Mouse (Mus musculus): Measurements from ENCODE around the gene Prrt2. TPM values are rescaled to one million over a fixed set of nuclear protein-coding genes. Genes with fewer than 3 reads are reported as not detected.

The Prrt2 gene
- total RNA-seq (2021) = 3.5 and 4.6 TPM in 2 replicates
- long read RNA-seq, experiment 1 = 0 reads
- long read RNA-seq, experiment 2 = 0 reads

GRCm38 (mm10) chr7:127020901-127021562 is at the start of gene Prrt2, which contains the start of gene Gm42742:
Prrt2 (minus strand) TSS chr7:127021211.
Gm42742 (minus strand) TSS chr7:127021097.
- DNase-seq = peak; percentile 78

DNA sequence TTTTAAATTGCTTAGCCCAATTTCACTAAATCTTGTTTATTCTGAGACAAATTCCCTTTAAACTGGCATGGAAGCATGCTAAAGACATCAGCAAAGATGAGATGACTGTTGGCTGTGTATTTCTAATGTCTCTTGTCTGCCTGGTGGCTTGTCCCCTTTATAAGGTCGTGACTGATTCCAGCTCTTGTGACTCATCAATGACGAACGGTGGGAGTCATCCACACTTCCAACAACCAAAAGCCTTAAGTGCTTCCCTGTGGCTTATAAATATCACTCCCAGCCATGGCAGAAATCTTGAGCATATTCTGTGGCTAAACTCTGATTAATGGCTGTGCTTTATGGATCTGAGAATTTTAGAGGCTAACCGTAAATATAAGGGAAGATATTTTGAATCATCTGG is 45.3 kb upstream of the Prrt2 start:
- DNase-seq = peak; percentile 37

DNA sequence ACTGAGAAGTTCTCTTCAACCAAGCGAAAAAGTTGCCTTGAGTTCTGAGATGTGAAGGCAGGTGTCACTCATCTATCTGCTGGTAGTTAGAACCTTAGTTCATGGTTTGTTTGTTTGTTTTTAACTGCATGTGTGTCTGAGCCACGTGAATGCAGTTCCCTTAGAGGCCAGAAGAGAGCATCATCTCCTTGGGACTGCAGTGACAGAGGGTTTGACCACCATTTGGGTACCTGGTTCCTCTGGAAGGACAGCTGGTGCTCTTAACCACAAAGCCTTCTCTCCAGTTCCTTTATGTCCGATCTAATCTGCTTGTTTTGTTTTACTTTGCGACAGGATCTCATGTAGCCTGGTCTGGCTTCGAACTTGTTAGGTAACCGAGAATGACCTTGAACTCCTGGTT is 44.5 kb upstream of the Prrt2 start:
- DNase-seq = no peak

DNA sequence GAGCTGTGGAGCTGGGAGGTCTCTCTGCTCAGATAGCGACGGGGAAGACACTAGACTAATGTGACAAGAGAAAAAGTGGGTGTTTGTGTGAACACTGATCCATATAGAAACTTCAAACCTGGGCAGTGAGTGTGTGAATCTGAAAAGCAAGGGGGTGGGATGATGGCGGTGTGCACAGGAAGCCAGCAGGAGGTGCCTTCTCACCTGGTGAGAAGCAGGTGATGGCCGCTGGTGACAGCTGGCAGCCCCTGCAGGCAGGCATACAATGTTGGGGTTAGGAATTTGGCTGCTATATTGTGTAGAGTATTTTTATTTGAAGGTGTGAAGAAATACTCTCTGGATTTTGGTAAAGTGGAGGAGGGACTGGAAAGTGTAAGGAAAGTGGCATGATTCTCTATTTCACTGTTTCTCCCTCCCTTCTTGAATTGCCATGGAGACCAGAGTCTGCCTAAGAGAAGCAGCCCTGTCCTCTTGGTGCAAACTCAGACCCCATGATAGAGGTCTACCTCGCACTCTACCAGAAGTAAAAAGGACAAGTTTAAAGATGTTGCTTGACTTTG is 34.1 kb upstream of the Prrt2 start:
- no peak for DNase-seq

GRCm38 (mm10) chr7:127041851-127042672 is 21.1 kb upstream of the Prrt2 start, which contains the start of gene Kif22:
Kif22 (minus strand) TSS chr7:127042471.
- peak; percentile 94 for DNase-seq

- no peak for DNase-seq
These were observed 10.2 kb upstream of the Prrt2 start for GRCm38 (mm10) chr7:127031244-127031643.

- no peak for DNase-seq
These were observed 9.2 kb upstream of the Prrt2 start for GRCm38 (mm10) chr7:127030172-127030571.

GRCm38 (mm10) chr7:127027885-127028284 is 6.9 kb upstream of the Prrt2 start:
- peak; percentile 43 for DNase-seq

- peak; percentile 99 for DNase-seq
These were observed 6.1 kb upstream of the Prrt2 start, which contains the start of gene Maz for GRCm38 (mm10) chr7:127026984-127027726. Maz (minus strand) TSS chr7:127027037.

DNA sequence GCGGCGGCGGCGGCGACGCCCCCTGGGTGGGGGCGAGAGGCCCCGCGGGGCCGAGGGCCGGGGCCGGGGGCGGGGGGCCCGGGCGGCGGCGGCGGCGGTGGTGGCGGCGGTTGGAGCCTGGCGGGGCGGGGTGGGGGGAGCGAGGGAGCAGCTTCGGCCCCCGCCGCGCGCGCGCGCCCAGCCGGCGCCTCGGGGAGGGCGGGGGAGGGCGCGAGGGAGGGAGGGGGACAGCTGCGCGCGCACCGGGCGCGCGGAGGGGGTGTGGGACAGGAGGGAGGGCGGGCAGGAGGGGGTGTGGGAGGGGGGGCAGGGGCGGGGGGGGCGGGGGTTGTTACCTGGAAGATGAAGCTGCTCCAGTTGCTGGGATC is 5.6 kb upstream of the Prrt2 start:
- DNase-seq = no peak

DNA sequence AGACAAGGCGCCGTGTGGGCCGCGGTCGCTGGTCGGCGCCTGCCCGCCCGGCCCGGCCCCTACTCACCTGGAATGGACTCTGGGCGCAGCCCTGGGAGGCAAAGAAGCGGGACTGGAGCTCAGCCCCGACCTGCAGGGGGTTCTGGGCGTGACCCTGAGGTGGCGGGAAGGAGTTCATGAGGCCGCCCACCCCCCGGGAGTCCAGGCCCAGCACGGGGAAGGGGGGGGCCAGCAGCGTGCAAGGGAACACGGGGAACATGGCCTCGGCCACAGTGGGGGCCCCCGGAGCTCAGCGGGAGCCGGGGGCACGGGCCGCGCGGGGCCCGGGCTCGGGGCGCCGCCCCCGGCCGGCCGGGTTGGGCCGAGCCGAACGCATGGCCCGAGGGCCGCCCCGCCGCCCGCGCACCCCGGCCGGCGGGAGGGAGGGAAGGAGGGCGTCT is 5.2 kb upstream of the Prrt2 start:
- peak; percentile 81 for DNase-seq

DNA sequence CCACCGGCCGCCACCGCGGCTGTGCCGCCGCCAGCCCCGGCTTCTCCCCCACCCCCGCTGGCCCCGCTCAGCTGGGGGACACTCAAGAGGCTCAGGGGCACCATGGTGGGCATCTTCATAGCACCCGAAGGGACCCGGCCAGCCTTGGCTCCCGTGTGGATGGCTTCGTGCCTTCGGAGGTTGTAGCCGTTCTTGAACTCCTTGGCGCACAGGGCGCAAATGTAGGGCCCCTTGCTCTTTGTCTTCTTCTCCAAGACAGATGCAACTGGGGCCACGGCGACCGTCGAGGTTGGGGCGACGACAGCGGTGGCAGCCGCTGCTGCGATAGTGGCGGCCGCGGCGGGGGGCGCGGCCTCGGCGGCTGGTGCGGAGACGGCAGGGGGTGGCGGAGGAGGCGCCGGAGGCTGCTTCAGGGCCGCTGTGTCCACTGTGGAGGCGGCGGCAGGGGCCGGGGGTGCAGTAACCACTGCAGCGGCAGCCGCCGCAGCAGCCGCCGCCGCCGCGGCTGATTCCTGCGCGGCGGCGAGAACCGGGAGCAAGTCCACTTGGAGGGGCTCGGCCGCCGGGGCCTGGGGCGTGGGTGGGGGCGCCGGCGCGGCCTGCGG is 4.6 kb upstream of the Prrt2 start:
- DNase-seq = peak; percentile 82

- DNase-seq = peak; percentile 90
These were observed 3.9 kb upstream of the Prrt2 start for GRCm38 (mm10) chr7:127024755-127025555.

DNA sequence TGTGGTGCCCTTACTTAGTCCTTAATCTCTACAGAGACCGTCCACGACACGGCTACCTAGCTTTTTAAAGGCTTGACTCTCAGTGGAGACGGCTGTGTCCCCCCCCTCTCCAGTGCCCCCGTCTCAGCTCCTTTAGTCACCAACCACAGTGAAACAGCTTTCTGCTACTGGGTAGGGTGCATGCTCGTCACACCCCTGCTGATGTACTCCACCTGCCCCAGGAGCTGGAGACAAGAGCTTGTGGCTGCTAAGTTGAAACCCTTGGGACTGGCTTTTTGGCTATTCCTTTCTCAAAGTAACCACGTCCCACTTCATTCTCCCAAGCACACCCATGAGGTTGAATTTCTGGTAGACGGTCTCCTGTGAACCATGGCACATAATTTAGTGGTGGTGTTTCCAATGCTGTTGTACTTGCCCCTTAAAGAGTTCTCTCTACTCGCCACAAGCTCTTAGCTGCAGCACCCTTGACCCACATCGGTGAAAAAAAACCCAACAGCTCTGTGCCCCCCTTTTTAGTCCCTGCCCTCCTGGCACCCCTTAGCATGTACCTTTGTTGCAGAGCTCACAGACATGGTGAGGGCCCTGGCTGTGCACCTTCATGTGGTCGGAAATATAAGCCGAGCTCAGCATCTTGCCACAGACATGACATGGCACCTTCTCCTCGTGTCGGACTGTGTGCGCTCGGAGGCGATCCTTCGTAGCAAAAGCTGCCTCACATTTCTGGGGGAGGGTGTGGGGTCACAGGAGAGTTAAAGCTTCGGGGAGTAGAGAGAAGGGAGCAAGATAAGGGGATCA is 3.1 kb upstream of the Prrt2 start:
- DNase-seq = no peak

DNA sequence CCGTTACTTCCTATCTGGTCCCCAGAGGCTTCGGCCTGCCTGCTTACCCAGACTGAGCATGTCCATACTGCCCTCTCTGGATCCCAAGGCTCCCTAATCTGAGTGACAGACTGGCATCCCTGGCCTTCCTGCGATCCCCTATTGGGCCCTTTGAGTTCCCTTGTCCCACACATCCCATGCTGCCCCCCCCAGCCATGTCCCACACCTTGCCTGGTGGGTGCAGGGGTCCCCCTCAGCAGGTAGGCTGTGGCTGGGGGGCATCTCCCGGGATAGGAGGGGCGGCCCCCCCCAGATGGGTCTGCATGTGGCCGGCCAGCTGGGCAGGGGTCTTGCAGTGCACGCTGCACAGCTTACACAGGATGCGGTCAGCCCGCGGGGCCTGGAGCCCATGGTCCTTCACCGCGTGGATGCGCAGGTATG is 2.3 kb upstream of the Prrt2 start:
- DNase-seq = no peak

GRCm38 (mm10) chr7:127022528-127023271 is 1.7 kb upstream of the Prrt2 start:
- no peak for DNase-seq

GRCm38 (mm10) chr7:127021563-127022527 is 834 bp upstream of the Prrt2 start:
- no peak for DNase-seq

DNA sequence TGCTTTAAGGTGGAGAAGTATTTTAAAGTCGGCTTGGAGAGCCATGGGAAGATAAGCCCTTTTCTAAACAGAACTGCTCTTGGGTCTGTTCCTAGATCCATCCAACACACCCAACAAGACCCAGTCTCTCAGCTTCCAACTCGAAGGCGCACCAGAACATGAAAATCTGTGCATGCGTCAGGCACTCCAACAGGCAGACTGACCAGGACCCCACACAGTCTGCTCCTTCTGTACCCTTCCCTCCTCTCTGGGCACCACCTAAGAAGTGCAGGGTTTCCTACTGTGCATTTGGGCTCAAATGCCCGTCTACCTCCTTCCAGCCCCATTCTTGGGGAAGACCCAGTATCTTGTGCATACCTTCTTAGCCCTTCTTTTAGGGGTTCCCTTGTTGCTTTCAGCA is 520 bp downstream of the Prrt2 start:
- DNase-seq = no peak
